Mouse (Mus musculus) embryonic facial prominence, embryonic 14.5 days (tissue): Measurements from ENCODE around the gene Ptrhd1. TPM values are rescaled to one million over a fixed set of nuclear protein-coding genes. Genes with fewer than 3 reads are reported as not detected.

Experiments
- ATAC-seq: fragments of 200-750 bp; cut with Nextera tagmentation; 2 replicates; pipeline ENCODE4 v1.8.0; 2017; ENCODE audit warnings: low read depth, moderate number of reproducible peaks, moderate TSS enrichment
- DNase-seq: peaks from one replicate; pipeline ENCODE4 v3.0.0-alpha.2; 2015; ENCODE audit warnings: low spot score
- H3K27ac ChIP-seq: fragments of 300-500 bp; sonication (generic); replicated peaks from 2 replicates; pipeline ENCODE4 v1.5.1; 2014; ENCODE audit warnings: low read depth, mild to moderate bottlenecking, low read length, moderate library complexity
- H3K27me3 ChIP-seq: fragments of 300-500 bp; sonication (generic); replicated peaks from 2 replicates; pipeline ENCODE4 v1.6.1; 2014; ENCODE audit warnings: low read length; ENCODE audit not compliant: control insufficient read depth, insufficient read depth
- H3K36me3 ChIP-seq: fragments of 300-500 bp; sonication (generic); 2 replicates; pipeline ENCODE4 v1.6.1; 2014; ENCODE audit warnings: low read length, mixed read lengths; ENCODE audit not compliant: control insufficient read depth, insufficient read depth
- H3K4me1 ChIP-seq: fragments of 300-500 bp; sonication (generic); 2 replicates; pipeline ENCODE4 v1.6.1; 2014; ENCODE audit warnings: antibody characterized with exemption, low read length; ENCODE audit not compliant: control insufficient read depth, insufficient read depth
- H3K4me2 ChIP-seq: fragments of 300-500 bp; sonication (generic); 2 replicates; pipeline ENCODE4 v1.6.1; 2014; ENCODE audit warnings: low read depth, mild to moderate bottlenecking, low read length, moderate library complexity, mixed read lengths
- H3K4me3 ChIP-seq: fragments of 300-500 bp; sonication (generic); 2 replicates; pipeline ENCODE4 v1.5.1; 2014; ENCODE audit warnings: low read depth, mild to moderate bottlenecking, low read length
- H3K9ac ChIP-seq: fragments of 300-500 bp; sonication (generic); 2 replicates; pipeline ENCODE4 v1.6.1; 2014; ENCODE audit warnings: low read depth, mild to moderate bottlenecking, low read length, moderate library complexity, mixed read lengths
- H3K9me3 ChIP-seq: fragments of 300-500 bp; sonication (generic); 2 replicates; pipeline ENCODE4 v1.6.1; 2016; ENCODE audit warnings: low read length; ENCODE audit not compliant: control insufficient read depth
- WGBS: fragments of 180-500 bp; shearing (Covaris S2); extraction: QIAGEN DNeasy Blood & Tissue Kit; methylation state at CpG from one replicate; pipeline ENCODE4 v1.1.7; 2014; 5-methylcytosine and 5-hydroxymethylcytosine counted together
- polyA plus RNA-seq: library from polyadenylated mRNA; unstranded; fragments of >200 nt; fragmentation: Nextera tagmentation; extraction: Ambion mirVana; gene quantifications from 2 replicates; pipeline ENCODE4 v1.2.1, GENCODE M21; 2014

Gene Ptrhd1
- polyA plus RNA-seq, 1 experiment from 2014 or later, result 5.1 TPM

- Histone ChIP-seq H3K4me2 (no peak overlapping the region), H3K4me1 (no peaks in the 10 kb centered on the region), H3K9me3 (no peaks in the 10 kb centered on the region), H3K27ac (no peak overlapping the region), H3K27me3 (no peaks in the 10 kb centered on the region), H3K36me3 (peaks cover 66% of the 10 kb centered on the region), H3K4me3 (no peak overlapping the region), H3K9ac (no peak overlapping the region)
- WGBS, result 90% methylated on average over 11 of the region's 11 CpGs
- no peak for ATAC-seq
- no peak for DNase-seq
These were observed 34.6 kb upstream of the Ptrhd1 start for GRCm38 (mm10) chr12:4199271-4199670.

DNA sequence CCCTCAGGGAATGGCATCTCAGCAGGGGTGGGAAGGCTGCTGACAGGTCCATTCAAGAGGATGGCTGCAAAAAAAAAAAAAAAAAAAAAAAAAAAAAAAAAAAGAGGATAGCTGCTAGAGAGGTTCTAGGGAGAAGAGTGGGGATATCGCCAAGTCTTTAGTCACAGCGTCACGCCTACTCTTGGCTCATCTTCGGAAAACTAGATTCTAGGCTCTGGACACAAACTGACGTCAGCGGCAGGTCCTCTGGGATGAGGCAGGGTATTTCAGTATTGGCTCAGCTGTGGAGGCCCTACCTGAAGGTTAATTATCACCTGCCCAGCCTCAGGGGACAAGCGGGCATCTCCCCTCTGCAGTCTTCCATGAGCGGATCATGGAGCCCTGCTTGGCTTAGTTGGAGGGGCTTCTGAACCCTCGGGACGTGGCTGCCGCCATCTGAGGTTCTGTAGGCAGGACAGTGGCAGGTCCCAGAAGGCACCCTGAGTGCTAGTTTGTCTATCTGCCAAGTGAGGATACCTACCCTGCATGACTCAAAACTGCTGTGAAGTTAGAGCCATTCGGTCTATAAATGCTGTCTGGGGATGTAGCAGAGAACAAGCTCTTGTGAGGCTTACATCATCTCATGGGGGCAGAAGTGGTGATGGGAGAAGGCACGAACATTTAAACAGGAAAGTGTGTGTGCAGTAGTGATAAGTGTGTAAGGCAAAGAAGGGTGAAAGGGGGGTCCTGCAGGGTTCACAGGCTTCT is 32.2 kb upstream of the Ptrhd1 start:
- no peak overlapping the region for H3K9ac ChIP-seq
- peaks cover 84% of the 10 kb centered on the region for H3K36me3 ChIP-seq
- H3K4me1 ChIP-seq, result no peaks in the 10 kb centered on the region
- H3K27ac ChIP-seq, result no peak overlapping the region
- no peak overlapping the region for H3K4me2 ChIP-seq
- no peaks in the 10 kb centered on the region for H3K27me3 ChIP-seq
- WGBS, result 82% methylated on average over 13 of the region's 13 CpGs
- no peak overlapping the region for H3K4me3 ChIP-seq
- ATAC-seq (peak; percentile 54; the same call in 1 of the 2 replicates), DNase-seq (peak; percentile 29)
- no peaks in the 10 kb centered on the region for H3K9me3 ChIP-seq

DNA sequence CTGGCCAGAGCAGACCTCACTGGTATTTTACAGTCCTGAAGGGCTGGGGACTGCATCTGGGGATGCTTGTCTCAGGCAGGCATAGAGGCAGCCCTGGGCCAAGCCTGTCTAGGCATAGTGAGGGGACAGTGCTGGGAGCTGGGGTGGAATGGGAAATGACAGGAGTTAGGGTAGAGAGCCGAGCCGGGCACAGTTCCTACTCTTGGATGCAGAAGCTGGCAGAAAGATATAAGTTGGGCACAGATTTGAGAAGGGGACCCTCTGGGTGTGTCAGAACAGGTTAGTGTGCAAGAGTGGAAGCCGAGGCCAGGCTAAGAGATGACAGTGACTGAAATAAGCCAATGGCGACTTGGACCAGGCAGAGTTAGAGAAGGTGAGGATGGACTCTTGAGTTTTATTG is 31.6 kb upstream of the Ptrhd1 start:
- 84% methylated on average over 4 of the region's 4 CpGs for WGBS
- Histone ChIP-seq H3K27me3 (no peaks in the 10 kb centered on the region), H3K9ac (no peak overlapping the region), H3K4me2 (no peak overlapping the region), H3K4me3 (no peak overlapping the region), H3K27ac (no peak overlapping the region), H3K36me3 (peaks cover 83% of the 10 kb centered on the region), H3K9me3 (no peaks in the 10 kb centered on the region), H3K4me1 (no peaks in the 10 kb centered on the region)
- DNase-seq, result no peak
- ATAC-seq, result no peak

DNA sequence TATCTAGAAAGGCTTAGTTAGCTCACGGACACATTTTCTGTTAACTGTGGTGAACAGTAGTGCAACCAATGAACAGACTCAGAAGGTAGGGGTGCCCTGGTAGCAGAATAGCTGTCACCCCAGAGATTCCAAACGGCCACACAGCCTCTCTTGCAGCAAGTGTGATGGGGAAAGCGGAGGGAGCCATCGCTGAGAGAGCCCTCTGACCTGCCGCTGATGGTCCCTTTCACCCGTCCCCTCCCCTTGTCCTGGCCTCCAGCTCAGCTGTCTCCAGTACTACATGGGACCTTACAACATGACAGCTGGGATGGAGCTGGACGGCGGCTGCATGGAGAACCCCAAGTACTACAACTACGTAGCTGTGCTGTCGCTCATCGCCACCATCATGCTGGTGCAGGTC is 27.7 kb upstream of the Ptrhd1 start:
- ATAC-seq (no peak), DNase-seq (no peak)
- no peaks in the 10 kb centered on the region for H3K4me1 ChIP-seq
- WGBS, result 95% methylated on average over 11 of the region's 11 CpGs
- no peaks in the 10 kb centered on the region for H3K27me3 ChIP-seq
- no peak overlapping the region for H3K27ac ChIP-seq
- H3K9ac ChIP-seq, result no peak overlapping the region
- H3K9me3 ChIP-seq, result no peaks in the 10 kb centered on the region
- no peak overlapping the region for H3K4me3 ChIP-seq
- peaks cover 78% of the 10 kb centered on the region for H3K36me3 ChIP-seq
- no peak overlapping the region for H3K4me2 ChIP-seq

DNA sequence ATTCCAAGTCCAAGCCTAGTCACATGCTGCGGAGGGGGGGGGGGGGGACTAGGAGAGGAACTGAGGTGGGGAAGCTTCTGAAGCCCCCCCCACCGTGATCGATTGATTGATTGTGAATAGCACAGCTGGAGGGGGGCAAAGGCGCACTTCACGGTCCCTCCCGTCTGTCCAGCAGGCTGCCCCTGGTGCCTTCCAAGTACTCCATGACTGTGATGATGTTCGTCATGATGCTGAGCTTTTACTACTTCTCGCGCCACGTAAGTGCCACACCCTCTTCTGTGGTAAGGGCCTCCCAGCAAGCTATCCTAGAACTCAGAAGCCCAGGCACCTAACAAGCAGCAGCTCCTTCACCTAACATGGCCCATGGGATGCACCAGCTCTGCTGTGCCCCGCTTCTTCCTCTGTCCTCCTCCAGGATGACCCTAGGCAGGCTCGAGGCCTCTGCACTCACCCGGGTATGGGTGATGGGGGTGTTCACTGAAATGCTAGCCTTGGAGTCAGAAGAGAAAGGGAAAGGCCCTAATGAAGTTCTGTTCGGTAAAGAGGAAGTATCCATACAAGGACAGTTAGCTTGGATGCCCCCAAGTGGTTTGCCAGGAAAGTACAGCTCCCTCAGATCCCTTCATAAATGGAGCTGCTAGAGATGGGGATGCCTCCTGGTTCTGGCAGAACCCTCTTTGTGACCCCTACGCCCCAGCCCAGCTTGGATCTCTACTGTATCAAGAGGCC is 25.3 kb upstream of the Ptrhd1 start:
- no peaks in the 10 kb centered on the region for H3K27me3 ChIP-seq
- no peak overlapping the region for H3K4me2 ChIP-seq
- no peak overlapping the region for H3K4me3 ChIP-seq
- no peak overlapping the region for H3K27ac ChIP-seq
- H3K4me1 ChIP-seq, result no peaks in the 10 kb centered on the region
- DNase-seq (peak; percentile 61), ATAC-seq (0 out of 2 replicates have a peak, but pooled peaks have one; percentile 19)
- no peaks in the 10 kb centered on the region for H3K9me3 ChIP-seq
- peaks cover 84% of the 10 kb centered on the region for H3K36me3 ChIP-seq
- H3K9ac ChIP-seq, result no peak overlapping the region
- WGBS, result 79% methylated on average over 9 of the region's 15 CpGs

- no peaks in the 10 kb centered on the region for H3K27me3 ChIP-seq
- H3K27ac ChIP-seq, result no peak overlapping the region
- no peak for ATAC-seq
- no peak overlapping the region for H3K4me3 ChIP-seq
- no peak for DNase-seq
- no peaks in the 10 kb centered on the region for H3K4me1 ChIP-seq
- no peak overlapping the region for H3K4me2 ChIP-seq
- WGBS, result 93% methylated on average over 9 of the region's 9 CpGs
- no peaks in the 10 kb centered on the region for H3K9me3 ChIP-seq
- H3K36me3 ChIP-seq, result peaks cover 85% of the 10 kb centered on the region
- H3K9ac ChIP-seq, result no peak overlapping the region
These were observed 24.6 kb upstream of the Ptrhd1 start for GRCm38 (mm10) chr12:4209196-4209595.

DNA sequence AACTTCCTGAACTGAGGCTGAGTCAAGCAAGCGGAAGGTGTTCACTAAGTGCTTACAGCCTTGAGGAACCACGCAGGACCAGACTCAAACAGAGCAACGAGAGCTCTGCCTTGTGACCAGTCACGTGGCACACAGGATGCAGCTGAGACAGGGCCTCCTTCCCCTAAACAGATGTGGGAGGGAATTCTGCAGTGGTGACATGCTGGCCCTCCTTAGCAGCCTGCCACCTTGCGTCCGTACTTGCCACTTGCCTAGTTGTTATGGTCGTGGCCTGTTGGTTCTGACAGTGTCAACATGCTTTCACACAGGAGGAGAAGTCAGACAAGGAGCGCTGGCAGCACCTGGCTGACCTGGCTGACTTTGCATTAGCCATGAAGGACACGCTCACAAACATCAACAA is 22.7 kb upstream of the Ptrhd1 start:
- WGBS, result 92% methylated on average over 9 of the region's 9 CpGs
- no peaks in the 10 kb centered on the region for H3K27me3 ChIP-seq
- H3K4me1 ChIP-seq, result no peaks in the 10 kb centered on the region
- no peak for ATAC-seq
- DNase-seq, result no peak
- H3K9me3 ChIP-seq, result no peaks in the 10 kb centered on the region
- H3K4me2 ChIP-seq, result no peak overlapping the region
- H3K4me3 ChIP-seq, result no peak overlapping the region
- H3K27ac ChIP-seq, result no peak overlapping the region
- H3K36me3 ChIP-seq, result peaks cover 87% of the 10 kb centered on the region
- H3K9ac ChIP-seq, result no peak overlapping the region

DNA sequence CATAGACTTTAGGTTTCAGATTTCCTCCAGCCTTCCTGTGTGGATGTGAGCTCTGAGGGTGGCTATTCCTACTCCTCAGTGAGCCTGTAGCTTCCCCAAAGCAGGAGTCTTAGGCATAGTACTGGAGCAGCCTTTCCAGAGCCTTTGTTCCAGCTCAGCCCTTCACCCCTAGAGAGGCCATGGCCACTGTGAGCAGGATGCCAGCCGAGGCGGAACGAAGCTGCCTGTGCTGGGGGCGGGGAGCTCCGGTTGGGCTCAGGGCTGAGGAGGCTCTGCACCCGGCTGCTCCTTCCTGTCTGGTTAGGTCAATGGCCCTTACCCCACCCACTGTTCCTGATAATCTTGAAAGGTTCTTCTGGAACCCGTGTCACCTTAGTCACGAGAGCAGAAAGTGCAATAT is 20.9 kb upstream of the Ptrhd1 start:
- Histone ChIP-seq H3K9ac (no peak overlapping the region), H3K4me1 (no peaks in the 10 kb centered on the region), H3K36me3 (peaks cover 81% of the 10 kb centered on the region), H3K9me3 (no peaks in the 10 kb centered on the region), H3K4me2 (no peak overlapping the region), H3K27me3 (no peaks in the 10 kb centered on the region), H3K4me3 (no peak overlapping the region), H3K27ac (no peak overlapping the region)
- DNase-seq (no peak), ATAC-seq (peak; percentile 60; the same call in 1 of the 2 replicates)
- WGBS, result 49% methylated on average over 8 of the region's 8 CpGs
